Mouse (Mus musculus) CH12.LX (cell line): Measurements from ENCODE around the gene Gm28041. TPM values are rescaled to one million over a fixed set of nuclear protein-coding genes. Genes with fewer than 3 reads are reported as not detected.

Experiments used
- DNase-seq: peaks from one replicate; pipeline ENCODE4 v3.0.0-alpha.2; 2013; ENCODE audit errors: extremely low read depth
- H3K27ac ChIP-seq: 2 replicates; pipeline ENCODE4 v1.5.1; 2012; ENCODE audit warnings: low read depth, mild to moderate bottlenecking, control low read depth, moderate library complexity; ENCODE audit not compliant: insufficient read depth
- H3K27me3 ChIP-seq: replicated peaks from 2 replicates; pipeline ENCODE3; 2012; ENCODE audit warnings: inconsistent platforms
- H3K36me3 ChIP-seq, 2 experiments: replicated peaks in 1 of 2; 2 replicates each; pipeline versions ENCODE3 to v1.6.1; 2012; ENCODE audit warnings: inconsistent platforms in 1 of 2, low read length in 1 of 2, mild to moderate bottlenecking in 1 of 2, mixed read lengths in 1 of 2, moderate library complexity in 1 of 2; ENCODE audit not compliant: control insufficient read depth in 1 of 2, insufficient read depth in 1 of 2
- H3K4me1 ChIP-seq, 2 experiments: 2 replicates each; pipeline ENCODE4 v1.6.1; 2012; ENCODE audit warnings: inconsistent platforms in 1 of 2, moderate library complexity in 1 of 2; ENCODE audit not compliant: insufficient read depth in 2 of 2, control insufficient read depth in 1 of 2
- H3K4me2 ChIP-seq: 2 replicates; pipeline ENCODE4 v1.6.1; 2012; ENCODE audit warnings: low read depth, mild to moderate bottlenecking, control low read depth; ENCODE audit not compliant: poor library complexity, insufficient read depth, severe bottlenecking
- H3K4me3 ChIP-seq, 3 experiments: fragments of 150-350 bp in 1 of 3; sonication (generic) in 1 of 3; replicated peaks in 1 of 3; 2 replicates each; pipeline versions ENCODE3 to v1.5.1; 2011 to 2012; ENCODE audit warnings: low read depth in 2 of 3, low read length in 2 of 3, mild to moderate bottlenecking in 2 of 3, moderate library complexity in 2 of 3, control low read depth in 1 of 3, improper control_type of control experiment in 1 of 3, inconsistent platforms in 1 of 3, mixed read lengths in 1 of 3; ENCODE audit not compliant: poor library complexity in 1 of 3
- H3K79me2 ChIP-seq: replicated peaks from 2 replicates; pipeline ENCODE4 v1.6.1; 2012; ENCODE audit warnings: mild to moderate bottlenecking, moderate library complexity; ENCODE audit not compliant: control insufficient read depth, poor library complexity, insufficient read depth, severe bottlenecking; ENCODE audit errors: extremely low read depth
- H3K9ac ChIP-seq: 2 replicates; pipeline ENCODE4 v1.6.1; 2012; ENCODE audit warnings: low read depth, mild to moderate bottlenecking, control low read depth, moderate library complexity; ENCODE audit not compliant: insufficient read depth
- H3K9me3 ChIP-seq: replicated peaks from 2 replicates; pipeline ENCODE3; 2012; ENCODE audit warnings: low read length, inconsistent platforms, mixed read lengths
- BHLHE40 ChIP-seq: IDR thresholded peaks from 2 replicates; pipeline ENCODE4 v1.6.1; 2011; ENCODE audit warnings: mild to moderate bottlenecking, low read depth, low read length, improper control_type of control experiment
- ELF1 ChIP-seq: IDR thresholded peaks from 2 replicates; pipeline ENCODE4 v1.6.1; 2014; ENCODE audit warnings: low read depth, mild to moderate bottlenecking, inconsistent platforms, low read length, improper control_type of control experiment
- ETS1 ChIP-seq: conservative IDR thresholded peaks from 2 replicates; pipeline ENCODE4 v1.6.1; 2012; ENCODE audit warnings: low read depth, mild to moderate bottlenecking, inconsistent platforms, low read length, improper control_type of control experiment, moderate library complexity
- GABPA ChIP-seq: IDR thresholded peaks from 2 replicates; pipeline ENCODE4 v1.6.1; 2012; ENCODE audit warnings: low read depth, low read length, improper control_type of control experiment, inconsistent platforms; ENCODE audit not compliant: insufficient replicate concordance
- HCFC1 ChIP-seq: IDR thresholded peaks from 2 replicates; pipeline ENCODE4 v1.6.1; 2012; ENCODE audit warnings: low read depth, mild to moderate bottlenecking, inconsistent platforms, low read length, improper control_type of control experiment
- IRF4 ChIP-seq: IDR thresholded peaks from 2 replicates; pipeline ENCODE4 v1.6.1; 2014; ENCODE audit warnings: low read depth, mild to moderate bottlenecking, inconsistent platforms, low read length, improper control_type of control experiment
- JUND ChIP-seq: conservative IDR thresholded peaks from 2 replicates; pipeline ENCODE4 v1.6.1; 2011; ENCODE audit warnings: low read depth, low read length, improper control_type of control experiment
- KAT2A ChIP-seq: IDR thresholded peaks from 2 replicates; pipeline ENCODE4 v1.6.1; 2012; ENCODE audit warnings: low read length, improper control_type of control experiment, inconsistent platforms; ENCODE audit not compliant: insufficient replicate concordance
- MAX ChIP-seq: IDR thresholded peaks from 2 replicates; pipeline ENCODE4 v1.6.1; 2011; ENCODE audit warnings: low read length, improper control_type of control experiment
- MAZ ChIP-seq: IDR thresholded peaks from 2 replicates; pipeline ENCODE4 v1.6.1; 2012; ENCODE audit warnings: low read depth, mild to moderate bottlenecking, inconsistent platforms, low read length, improper control_type of control experiment, moderate library complexity
- MYC ChIP-seq: IDR thresholded peaks from 2 replicates; pipeline ENCODE4 v1.6.1; 2011; ENCODE audit warnings: low read depth, mild to moderate bottlenecking, improper control_type of control experiment, low read length
- NRF1 ChIP-seq: IDR thresholded peaks from 2 replicates; pipeline ENCODE4 v1.6.1; 2014; ENCODE audit warnings: low read depth, mild to moderate bottlenecking, inconsistent platforms, low read length, improper control_type of control experiment, moderate library complexity
- RCOR1 ChIP-seq: conservative IDR thresholded peaks from 2 replicates; pipeline ENCODE4 v1.6.1; 2012; ENCODE audit warnings: low read depth, mild to moderate bottlenecking, inconsistent platforms, low read length, improper control_type of control experiment
- dilution Hi-C: fragments of 300-500 bp; cut with MboI; formaldehyde crosslinking; loops from 2 replicates; pipeline ENCODE4 v1.14.3; 2020; ENCODE audit warnings: low sequenced_read_pairs; ENCODE audit not compliant: extremely low pct_unique_long_range_greater_than_20kb, extremely low pct_ligation_motif_present
- in situ Hi-C: fragments of 300-500 bp; cut with MboI; formaldehyde crosslinking; loops from 3 replicates; pipeline ENCODE4 v1.14.3; 2019; ENCODE audit warnings: low sequenced_read_pairs, low pct_ligation_motif_present, low pct_unique_long_range_greater_than_20kb, mixed read lengths
- polyA plus RNA-seq: library from polyadenylated mRNA; unstranded; fragments of >175 nt; gene quantifications from 2 replicates; pipeline ENCODE4 v1.2.1, GENCODE M21; 2012; ENCODE audit warnings: low read depth; ENCODE audit not compliant: insufficient read length
- total RNA-seq, 2 experiments: library from RNA; depleted of rRNA; stranded (reverse); fragments of 300-350 nt in 1 of 2; fragments of >200 nt in 1 of 2; gene quantifications; 2 replicates each; pipeline ENCODE4 v1.2.3; 2012 to 2014

Gene Gm28041
- total and polyA plus RNA-seq, 3 experiments, result 1.1 to 1.7 TPM; not detected in 1

DNA sequence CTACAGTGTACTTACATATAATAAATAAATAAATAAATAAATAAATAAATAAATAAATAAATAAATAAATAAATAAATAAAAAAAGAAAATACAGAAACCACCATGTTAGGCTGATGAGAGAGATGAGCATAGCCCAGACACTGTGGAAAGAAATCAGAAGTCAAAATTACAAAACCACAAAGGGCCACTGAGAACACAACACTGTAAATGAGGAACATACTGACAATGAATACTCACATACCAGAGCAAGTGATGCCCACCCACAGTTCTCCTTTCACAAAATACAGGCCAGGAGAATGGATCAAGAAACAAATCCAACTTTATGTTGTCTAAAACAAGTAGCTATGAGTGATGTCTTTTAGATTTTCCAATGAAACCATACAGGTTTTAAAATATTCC is 23.7 kb downstream of the Gm28041 start:
- Histone ChIP-seq H3K36me3 (peaks cover 0 to 2% of the 10 kb centered on the region in 2 experiments), H3K79me2 (peaks cover 2% of the 10 kb centered on the region; the same call in 1 of the 2 replicates), H3K4me1 (no peaks in the 10 kb centered on the region), H3K9me3 (no peaks in the 10 kb centered on the region), H3K27me3 (no peaks in the 10 kb centered on the region), H3K9ac (no peak overlapping the region), H3K4me2 (no peak overlapping the region), H3K27ac (no peak overlapping the region), H3K4me3 (no peak overlapping the region)
- dilution Hi-C loops, result no loop called here
- TF ChIP-seq KAT2A (no peak), GABPA (no peak), RCOR1 (no peak), IRF4 (no peak), MAX (no peak), HCFC1 (no peak)
- in situ Hi-C loops, result no loop called here
- DNase-seq, result no peak

DNA sequence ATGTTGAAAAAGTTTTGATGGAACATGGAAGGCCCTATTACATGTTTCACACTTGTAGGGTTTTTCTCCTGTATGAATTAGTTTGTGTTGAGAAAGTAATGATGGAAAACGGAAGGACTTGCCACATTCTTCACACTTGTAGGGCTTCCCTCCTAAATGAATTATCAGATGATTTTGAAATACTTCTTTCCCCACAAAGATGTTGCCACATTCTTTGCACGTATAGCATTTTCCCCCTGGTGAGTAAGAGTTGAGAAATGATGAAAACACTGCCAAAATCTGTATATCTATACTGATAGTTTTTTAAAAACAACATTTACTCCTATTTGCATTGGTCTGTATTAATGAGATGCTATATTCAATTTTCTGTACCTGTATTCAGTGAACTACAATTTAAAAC is 32.1 kb downstream of the Gm28041 start:
- Histone ChIP-seq H3K36me3 (peaks cover 22 to 48% of the 10 kb centered on the region in 2 experiments), H3K9ac (no peak overlapping the region), H3K27me3 (no peaks in the 10 kb centered on the region), H3K4me3 (no peak overlapping the region), H3K79me2 (no peaks in the 10 kb centered on the region; the same call in 1 of the 2 replicates), H3K9me3 (no peaks in the 10 kb centered on the region), H3K4me2 (no peak overlapping the region), H3K27ac (no peak overlapping the region), H3K4me1 (no peaks in the 10 kb centered on the region)
- TF ChIP-seq NRF1, result no peak
- TF ChIP-seq ETS1, result no peak
- no peak for TF ChIP-seq HCFC1
- no peak for TF ChIP-seq MYC
- no peak for TF ChIP-seq MAZ
- no peak for TF ChIP-seq BHLHE40
- TF ChIP-seq ELF1, result no peak
- in situ Hi-C loops (no loop called here), dilution Hi-C loops (no loop called here)
- DNase-seq, result no peak

DNA sequence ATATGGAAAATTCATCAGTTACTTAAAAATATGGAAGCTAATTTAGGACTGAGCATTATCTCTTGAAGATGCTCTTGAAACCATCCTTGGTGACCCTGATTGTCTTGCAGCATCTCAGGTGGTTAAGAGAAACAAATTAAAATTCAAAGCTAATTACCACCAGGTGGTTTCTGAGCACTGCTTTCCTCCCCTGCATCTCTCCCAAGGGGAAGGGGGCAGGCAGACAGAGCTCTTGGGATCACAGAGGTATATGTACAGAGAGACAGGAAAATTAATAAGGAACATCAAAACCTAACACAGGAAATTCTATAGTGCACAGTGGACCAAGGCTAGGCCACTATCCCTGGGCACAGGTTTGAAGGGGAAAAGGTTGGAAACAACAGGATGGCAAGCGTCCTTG is 42.7 kb downstream of the Gm28041 start:
- Histone ChIP-seq H3K9ac (peak overlapping the region; percentile 51; the same call in 1 of the 2 replicates), H3K4me1 (peaks cover 0 to 25% of the 10 kb centered on the region in 2 experiments; a peak in 2 of 4 replicates)
- TF ChIP-seq JUND (no peak), RCOR1 (0 out of 2 replicates have a peak, but pooled peaks have one; percentile 12)
- TF ChIP-seq, all 38 proteins: peak for 1
- Histone ChIP-seq H3K27ac (no peak overlapping the region), H3K4me3 (peak overlapping the region; percentile 54 to 84 (median 77)), H3K36me3 (peaks cover 0 to 7% of the 10 kb centered on the region in 2 experiments), H3K79me2 (peaks cover 5% of the 10 kb centered on the region), H3K27me3 (no peaks in the 10 kb centered on the region), H3K9me3 (peaks cover 4% of the 10 kb centered on the region), H3K4me2 (peak overlapping the region; percentile 80)
- in situ Hi-C loops, result no loop called here
- DNase-seq, result no peak
- dilution Hi-C loops, result no loop called here
